Mouse (Mus musculus) thymus, adult 2 months (tissue): Measurements from ENCODE around the gene Gpc6. TPM values are rescaled to one million over a fixed set of nuclear protein-coding genes. Genes with fewer than 3 reads are reported as not detected.

ENCODE experiments used
- DNase-seq: peaks from one replicate; pipeline ENCODE4 v3.0.0; 2021
- H3K27ac ChIP-seq: fragments of 200-500 bp; 2 replicates; pipeline ENCODE4 v1.5.1; 2012; ENCODE audit warnings: low read length, control low read depth; ENCODE audit not compliant: control insufficient read depth, insufficient read depth
- H3K27me3 ChIP-seq: fragments of 200-500 bp; 2 replicates; pipeline ENCODE4 v1.6.1; 2012; ENCODE audit warnings: mild to moderate bottlenecking, low read length, moderate library complexity, mixed read lengths; ENCODE audit not compliant: control insufficient read depth, insufficient read depth
- H3K36me3 ChIP-seq: fragments of 200-500 bp; 2 replicates; pipeline ENCODE4 v1.6.1; 2012; ENCODE audit warnings: mild to moderate bottlenecking, low read length, moderate library complexity; ENCODE audit not compliant: control insufficient read depth, insufficient read depth
- H3K4me1 ChIP-seq: fragments of 200-500 bp; replicated peaks from 2 replicates; pipeline ENCODE4 v1.6.1; 2012; ENCODE audit warnings: low read length; ENCODE audit not compliant: control insufficient read depth, insufficient read depth
- H3K4me3 ChIP-seq: fragments of 200-500 bp; 2 replicates; pipeline ENCODE4 v1.5.1; 2012; ENCODE audit warnings: mild to moderate bottlenecking, low read length, control low read depth, moderate library complexity; ENCODE audit not compliant: control insufficient read depth, insufficient read depth
- CTCF ChIP-seq: fragments of 200-500 bp; IDR thresholded peaks from 2 replicates; pipeline ENCODE4 v1.5.1; 2012; ENCODE audit warnings: mild to moderate bottlenecking, control low read depth, low read length, moderate library complexity, borderline replicate concordance; ENCODE audit not compliant: control insufficient read depth, poor library complexity, insufficient read depth; ENCODE audit errors: extremely low read depth
- POLR2A ChIP-seq: fragments of 200-500 bp; IDR thresholded peaks from 2 replicates; pipeline ENCODE4 v1.6.1; 2012; ENCODE audit warnings: mild to moderate bottlenecking, low read length, control low read depth, moderate library complexity; ENCODE audit not compliant: control insufficient read depth, poor library complexity, insufficient read depth; ENCODE audit errors: extremely low read depth
- WGBS: fragments of 180-500 bp; shearing (Covaris S2); methylation state at CpG from one replicate; pipeline ENCODE4 v1.1.7; 2018; 5-methylcytosine and 5-hydroxymethylcytosine counted together
- polyA plus RNA-seq: library from polyadenylated mRNA; depleted of rRNA; stranded (reverse); fragments of >200 nt; gene quantifications from 2 replicates; pipeline ENCODE4 v1.2.3, GENCODE M21; 2012

Gpc6 gene
- polyA plus RNA-seq, 1 experiment = 1.5 TPM

- Histone ChIP-seq H3K27me3 (no peaks in the 10 kb centered on the region), H3K36me3 (no peaks in the 10 kb centered on the region), H3K4me3 (no peak overlapping the region), H3K4me1 (no peaks in the 10 kb centered on the region), H3K27ac (no peak overlapping the region)
- TF ChIP-seq CTCF = no peak
- DNase-seq = no peak
- WGBS = 65% methylated on average over 8 of the region's 8 CpGs
Measured at GRCm38 (mm10) chr14:117908231-117908920, 983.3 kb downstream of the Gpc6 start.

GRCm38 (mm10) chr14:117909046-117909445 is 983.9 kb downstream of the Gpc6 start:
- WGBS = 95% methylated on average over 4 of the region's 4 CpGs
- Histone ChIP-seq H3K27me3 (no peaks in the 10 kb centered on the region), H3K4me3 (no peak overlapping the region), H3K36me3 (no peaks in the 10 kb centered on the region), H3K4me1 (no peaks in the 10 kb centered on the region), H3K27ac (no peak overlapping the region)
- no peak for DNase-seq
- TF ChIP-seq CTCF (no peak), POLR2A (no peak)

- H3K27ac ChIP-seq = no peak overlapping the region
- H3K36me3 ChIP-seq = no peaks in the 10 kb centered on the region
- no peaks in the 10 kb centered on the region for H3K27me3 ChIP-seq
- no peaks in the 10 kb centered on the region for H3K4me1 ChIP-seq
- TF ChIP-seq POLR2A = no peak
- TF ChIP-seq CTCF = no peak
- 81% methylated on average over 7 of the region's 7 CpGs for WGBS
- no peak overlapping the region for H3K4me3 ChIP-seq
- no peak for DNase-seq
Measured at GRCm38 (mm10) chr14:117910323-117910722, 985.2 kb downstream of the Gpc6 start.

- no peaks in the 10 kb centered on the region for H3K27me3 ChIP-seq
- H3K4me1 ChIP-seq = no peaks in the 10 kb centered on the region
- no peaks in the 10 kb centered on the region for H3K36me3 ChIP-seq
- DNase-seq = no peak
- no peak for TF ChIP-seq CTCF
- TF ChIP-seq POLR2A = no peak
- H3K27ac ChIP-seq = no peak overlapping the region
- H3K4me3 ChIP-seq = no peak overlapping the region
- 89% methylated on average over 10 of the region's 10 CpGs for WGBS
Measured at GRCm38 (mm10) chr14:117912624-117913270, 987.6 kb downstream of the Gpc6 start.

- no peaks in the 10 kb centered on the region for H3K4me1 ChIP-seq
- no peaks in the 10 kb centered on the region for H3K27me3 ChIP-seq
- 94% methylated on average over 8 of the region's 8 CpGs for WGBS
- no peak overlapping the region for H3K27ac ChIP-seq
- H3K36me3 ChIP-seq = no peaks in the 10 kb centered on the region
- no peak overlapping the region for H3K4me3 ChIP-seq
- DNase-seq = no peak
- no peak for TF ChIP-seq POLR2A
- TF ChIP-seq CTCF = no peak
Measured at GRCm38 (mm10) chr14:117916577-117916976, 991.5 kb downstream of the Gpc6 start.

GRCm38 (mm10) chr14:117918724-117919123 is 993.6 kb downstream of the Gpc6 start:
- DNase-seq = no peak
- H3K4me1 ChIP-seq = no peaks in the 10 kb centered on the region
- 96% methylated on average over 10 of the region's 10 CpGs for WGBS
- TF ChIP-seq POLR2A (no peak), CTCF (no peak)
- H3K27me3 ChIP-seq = no peaks in the 10 kb centered on the region
- no peaks in the 10 kb centered on the region for H3K36me3 ChIP-seq
- H3K27ac ChIP-seq = no peak overlapping the region
- H3K4me3 ChIP-seq = no peak overlapping the region
